ENCODE assay signal across 14 mouse cellular contexts in genomic region chr3:107374948-107375664, GRCm38 (mm10). TPM values are rescaled to one million over a fixed set of nuclear protein-coding genes. Genes with fewer than 3 reads are reported as not detected.
A peak's percentile ranks its signal among the peaks of the same experiment; 100 is the strongest.
DNase-seq lines count a peak whose midpoint lies in the region; ATAC-seq and TF ChIP-seq lines count a peak whose summit lies in the region.
"Had no signal": no experiment of that assay in that cellular context is flagged by ENCODE, and none has a peak within 500 bp of the region (broad histone marks: within the 10 kb centered on the region; RNA-seq: fewer than 3 reads in every experiment).

No protein-coding gene starts in this region.

- no peak overlapping the region for H3K4me2 ChIP-seq in heart, postnatal 0 days (ENCODE audit: low read depth, low read length)
- no peak overlapping the region for H3K4me2 ChIP-seq in heart, embryonic 11.5 days
- no peak overlapping the region for H3K4me2 ChIP-seq in midbrain, embryonic 14.5 days (ENCODE audit: low read length)
- H3K4me2 ChIP-seq: embryonic facial prominence, embryonic 12.5 days; forebrain, embryonic 15.5 days; heart, embryonic 15.5 days; kidney, embryonic 15.5 days had no signal

- DNase-seq in heart, postnatal 0 days (ENCODE audit: low spot score), result peak; percentile 41
- DNase-seq in MEL (ENCODE audit: low read depth, low spot score), result no peak
- peak; percentile 33 for DNase-seq in brain, embryonic 14.5 days (ENCODE audit: low read depth)
- DNase-seq in midbrain, embryonic 14.5 days, result peak; percentile 44
- DNase-seq in urinary bladder, postnatal 25 days (ENCODE audit: low spot score), result no peak
- DNase-seq in cerebellum, postnatal 14 days, result no peak
- DNase-seq: liver; lung, postnatal 36 days; thymus, postnatal 36 days had no signal

- H3K9ac ChIP-seq in heart, postnatal 0 days (replicated peaks; ENCODE audit: low read depth, low read length), result no peak overlapping the region
- H3K9ac ChIP-seq in heart, embryonic 11.5 days (ENCODE audit: low read depth, low read length), result no peak overlapping the region
- no peak overlapping the region for H3K9ac ChIP-seq in MEL (ENCODE audit: control insufficient read depth, low read depth, low read length, poor library complexity, severe bottlenecking)
- no peak overlapping the region for H3K9ac ChIP-seq in midbrain, embryonic 14.5 days (replicated peaks; ENCODE audit: low read length)
- H3K9ac ChIP-seq: embryonic facial prominence, embryonic 12.5 days; forebrain, embryonic 15.5 days; heart, embryonic 15.5 days; kidney, embryonic 15.5 days had no signal

- no peaks in the 10 kb centered on the region for H3K79me2 ChIP-seq in MEL (ENCODE audit: control insufficient read depth, insufficient read depth, low read length, poor library complexity)

- TF ChIP-seq CTCF in heart, postnatal 0 days (IDR thresholded peaks at IDR 0.05; ENCODE audit: low read depth), result peak; percentile 49
- TF ChIP-seq CTCF in MEL (IDR thresholded peaks at IDR 0.05 in 2 of 3, conservative IDR thresholded peaks at IDR 0.05 in 1 of 3; ENCODE audit: control insufficient read depth in 1 of 3, insufficient read depth in 1 of 3, low read depth in 2 of 3, low read length in 3 of 3, poor library complexity in 1 of 3, severe bottlenecking in 1 of 3), result peak in 2 of 3 experiments; percentile 12 to 33; a peak in 2 of 6 replicates
- peak; percentile 30; the same call in 1 of the 2 replicates for TF ChIP-seq CTCF in brain, embryonic 14.5 days (IDR thresholded peaks at IDR 0.05; ENCODE audit: borderline replicate concordance, extremely low read depth, insufficient read depth, insufficient read length)

- H3K4me1 ChIP-seq in heart, postnatal 0 days (ENCODE audit: control insufficient read depth, insufficient read depth), result no peaks in the 10 kb centered on the region; the same call in 1 of the 2 replicates
- H3K4me1 ChIP-seq in heart, embryonic 11.5 days (ENCODE audit: control insufficient read depth, insufficient read depth, low read length), result no peaks in the 10 kb centered on the region
- no peaks in the 10 kb centered on the region; a peak in 1 of 4 replicates for H3K4me1 ChIP-seq in MEL (ENCODE audit: control insufficient read depth in 1 of 2, insufficient read depth in 2 of 2, low read length in 2 of 2)
- 0 out of 2 replicates have a peak, but pooled peaks cover 4% of the 10 kb centered on the region for H3K4me1 ChIP-seq in midbrain, embryonic 14.5 days (ENCODE audit: control insufficient read depth, insufficient read depth, low read length)
- H3K4me1 ChIP-seq: embryonic facial prominence, embryonic 12.5 days; kidney, embryonic 15.5 days had no signal

- H3K27me3 ChIP-seq in heart, postnatal 0 days (ENCODE audit: control insufficient read depth, insufficient read depth, low read length), result no peaks in the 10 kb centered on the region
- no peaks in the 10 kb centered on the region for H3K27me3 ChIP-seq in heart, embryonic 11.5 days (ENCODE audit: control insufficient read depth, insufficient read depth, low read length)
- peaks cover 2 to 6% of the 10 kb centered on the region in 2 experiments; a peak in 2 of 4 replicates for H3K27me3 ChIP-seq in MEL (ENCODE audit: control insufficient read depth in 1 of 2, insufficient read depth in 2 of 2, low read length in 2 of 2)
- H3K27me3 ChIP-seq in midbrain, embryonic 14.5 days (ENCODE audit: control insufficient read depth, insufficient read depth, low read length), result no peaks in the 10 kb centered on the region
- H3K27me3 ChIP-seq: embryonic facial prominence, embryonic 12.5 days; forebrain, embryonic 15.5 days; heart, embryonic 15.5 days; kidney, embryonic 15.5 days had no signal

- H3K36me3 ChIP-seq in heart, postnatal 0 days (replicated peaks; ENCODE audit: control insufficient read depth, insufficient read depth, low read length), result no peaks in the 10 kb centered on the region
- no peaks in the 10 kb centered on the region for H3K36me3 ChIP-seq in heart, embryonic 11.5 days (ENCODE audit: control insufficient read depth, insufficient read depth, low read length)
- no peaks in the 10 kb centered on the region; a peak in 1 of 4 replicates for H3K36me3 ChIP-seq in MEL (ENCODE audit: control insufficient read depth in 1 of 2, insufficient read depth in 2 of 2, low read length in 2 of 2)
- no peaks in the 10 kb centered on the region for H3K36me3 ChIP-seq in midbrain, embryonic 14.5 days (ENCODE audit: control insufficient read depth, insufficient read depth, low read length)
- H3K36me3 ChIP-seq: embryonic facial prominence, embryonic 12.5 days; forebrain, embryonic 15.5 days; heart, embryonic 15.5 days; kidney, embryonic 15.5 days had no signal

- H3K9me3 ChIP-seq in heart, postnatal 0 days (replicated peaks; ENCODE audit: control insufficient read depth, low read length), result no peaks in the 10 kb centered on the region
- H3K9me3 ChIP-seq in heart, embryonic 11.5 days (replicated peaks; ENCODE audit: control insufficient read depth, low read length), result no peaks in the 10 kb centered on the region
- H3K9me3 ChIP-seq in MEL (replicated peaks; ENCODE audit: insufficient read depth, low read length), result no peaks in the 10 kb centered on the region
- H3K9me3 ChIP-seq in midbrain, embryonic 14.5 days (ENCODE audit: control insufficient read depth, low read length), result no peaks in the 10 kb centered on the region
- H3K9me3 ChIP-seq: embryonic facial prominence, embryonic 12.5 days; forebrain, embryonic 15.5 days; heart, embryonic 15.5 days; kidney, embryonic 15.5 days had no signal

- TF ChIP-seq POLR2A in MEL (IDR thresholded peaks at IDR 0.05; ENCODE audit: control insufficient read depth in 1 of 2, insufficient read depth in 1 of 2, low read depth in 1 of 2, low read length in 2 of 2, poor library complexity in 1 of 2), result no peak
- no peak for TF ChIP-seq POLR2A in brain, embryonic 14.5 days (IDR thresholded peaks at IDR 0.05; ENCODE audit: borderline replicate concordance, extremely low read depth, insufficient read depth, insufficient read length, poor library complexity, severe bottlenecking)

- TF ChIP-seq EP300 in heart, postnatal 0 days (IDR thresholded peaks at IDR 0.05; ENCODE audit: low read depth), result no peak
- TF ChIP-seq EP300 in MEL (IDR thresholded peaks at IDR 0.05; ENCODE audit: low read depth in 1 of 2, low read length in 2 of 2), result no peak

- no peak overlapping the region for H3K4me3 ChIP-seq in heart, postnatal 0 days (ENCODE audit: low read depth, low read length)
- no peak overlapping the region for H3K4me3 ChIP-seq in heart, embryonic 11.5 days (ENCODE audit: low read depth, low read length)
- H3K4me3 ChIP-seq in MEL (ENCODE audit: control insufficient read depth in 1 of 2, insufficient read depth in 1 of 2, low read depth in 2 of 2, low read length in 2 of 2), result no peak overlapping the region
- H3K4me3 ChIP-seq in midbrain, embryonic 14.5 days (replicated peaks; ENCODE audit: low read depth, low read length), result no peak overlapping the region
- H3K4me3 ChIP-seq: embryonic facial prominence, embryonic 12.5 days; forebrain, embryonic 15.5 days; heart, embryonic 15.5 days; kidney, embryonic 15.5 days had no signal

- H3K27ac ChIP-seq in heart, postnatal 0 days (ENCODE audit: low read depth), result no peak overlapping the region
- no peak overlapping the region for H3K27ac ChIP-seq in heart, embryonic 11.5 days (ENCODE audit: low read depth, low read length)
- no peak overlapping the region for H3K27ac ChIP-seq in MEL (ENCODE audit: control insufficient read depth, low read depth, low read length)
- H3K27ac ChIP-seq in midbrain, embryonic 14.5 days (replicated peaks; ENCODE audit: low read depth, low read length), result no peak overlapping the region
- H3K27ac ChIP-seq: embryonic facial prominence, embryonic 12.5 days; forebrain, embryonic 15.5 days; heart, embryonic 15.5 days; kidney, embryonic 15.5 days had no signal

- peak; percentile 68; the same call in 1 of the 2 replicates for ATAC-seq in heart, postnatal 0 days (ENCODE audit: insufficient read depth, low read depth)
- ATAC-seq in heart, embryonic 11.5 days (replicated peaks; ENCODE audit: insufficient number of reproducible peaks, low FRiP score, low TSS enrichment), result no peak
- no peak for ATAC-seq in midbrain, embryonic 14.5 days (ENCODE audit: low FRiP score, low TSS enrichment)
- ATAC-seq: forebrain, embryonic 15.5 days had no signal

- 14% methylated on average over 6 of the region's 6 CpGs for WGBS in heart, postnatal 0 days
- WGBS in heart, embryonic 11.5 days (ENCODE audit: insufficient replicate concordance), result 18% methylated on average over 6 of the region's 6 CpGs
- WGBS in midbrain, embryonic 14.5 days, result 16% methylated on average over 6 of the region's 6 CpGs

- TF ChIP-seq RAD21 in MEL (IDR thresholded peaks at IDR 0.05; ENCODE audit: low read depth, low read length), result peak; percentile 11

TF ChIP-seq in MEL, 35 proteins besides CTCF, POLR2A, EP300 and RAD21:
- TF ChIP-seq USF1 (IDR thresholded peaks at IDR 0.05; ENCODE audit: low read depth, low read length) (0 out of 2 replicates have a peak, but pooled peaks have one; percentile 22), SMC3 (IDR thresholded peaks at IDR 0.05; ENCODE audit: low read depth, low read length) (0 out of 2 replicates have a peak, but pooled peaks have one; percentile 12), KAT2A (conservative IDR thresholded peaks at IDR 0.05; ENCODE audit: low read depth, low read length) (no peak)
TF ChIP-seq in MEL: peak in this region for 2.

RNA-seq across cellular contexts. Expression of gene Rbm15, which starts 41.6 kb away (rescaled TPM):
- 22.8 and 25.5 TPM in 2 replicates for total RNA-seq in heart, postnatal 0 days (2014; rRNA removed; ENCODE audit: low replicate concordance)
- 8.3 and 8.4 TPM in 2 replicates for polyA plus RNA-seq in heart, postnatal 0 days (2015; fragmentation: Nextera tagmentation; extraction: Ambion mirVana)
- polyA plus RNA-seq in heart, embryonic 11.5 days (2014; fragmentation: Nextera tagmentation; extraction: Ambion mirVana), result 13.6 and 14.1 TPM in 2 replicates
- 29.4 and 33.1 TPM in 2 replicates for total RNA-seq in MEL (2012; rRNA removed)
- 10 to 100 TPM in 1 of 2 experiments, not detected in 1; 18.1 TPM for polyA plus RNA-seq in MEL (2012; ENCODE audit: insufficient read depth in 1 of 2, insufficient read length in 2 of 2, low read depth in 1 of 2, low replicate concordance in 2 of 2, missing spikeins in 1 of 2)
- polyA plus RNA-seq in brain, embryonic 14.5 days (2012; rRNA removed), result 5.2 and 8.3 TPM in 2 replicates
- 9.1 and 10.3 TPM in 2 replicates for polyA plus RNA-seq in midbrain, embryonic 14.5 days (2014; fragmentation: Nextera tagmentation; extraction: Ambion mirVana)

Comparison
In these comparisons a context has a peak if more than half of its experiments do, and no peak if none do; other contexts are left out.
1. DNase-seq: peak in heart, postnatal 0 days (single experiment), brain, embryonic 14.5 days (single experiment) and midbrain, embryonic 14.5 days (single experiment); none in MEL (single experiment), urinary bladder, postnatal 25 days (single experiment) and cerebellum, postnatal 14 days (0 of 2).
2. Peak in every context shown above with its lines, with median percentiles within 50 percentile points of each other: CTCF ChIP-seq.